Mouse (Mus musculus): Measurements from ENCODE around the gene Rps11. TPM values are rescaled to one million over a fixed set of nuclear protein-coding genes. Genes with fewer than 3 reads are reported as not detected.

Gene Rps11
- polyA plus RNA-seq, 1 experiment from 2014 or later = 646 TPM

DNA sequence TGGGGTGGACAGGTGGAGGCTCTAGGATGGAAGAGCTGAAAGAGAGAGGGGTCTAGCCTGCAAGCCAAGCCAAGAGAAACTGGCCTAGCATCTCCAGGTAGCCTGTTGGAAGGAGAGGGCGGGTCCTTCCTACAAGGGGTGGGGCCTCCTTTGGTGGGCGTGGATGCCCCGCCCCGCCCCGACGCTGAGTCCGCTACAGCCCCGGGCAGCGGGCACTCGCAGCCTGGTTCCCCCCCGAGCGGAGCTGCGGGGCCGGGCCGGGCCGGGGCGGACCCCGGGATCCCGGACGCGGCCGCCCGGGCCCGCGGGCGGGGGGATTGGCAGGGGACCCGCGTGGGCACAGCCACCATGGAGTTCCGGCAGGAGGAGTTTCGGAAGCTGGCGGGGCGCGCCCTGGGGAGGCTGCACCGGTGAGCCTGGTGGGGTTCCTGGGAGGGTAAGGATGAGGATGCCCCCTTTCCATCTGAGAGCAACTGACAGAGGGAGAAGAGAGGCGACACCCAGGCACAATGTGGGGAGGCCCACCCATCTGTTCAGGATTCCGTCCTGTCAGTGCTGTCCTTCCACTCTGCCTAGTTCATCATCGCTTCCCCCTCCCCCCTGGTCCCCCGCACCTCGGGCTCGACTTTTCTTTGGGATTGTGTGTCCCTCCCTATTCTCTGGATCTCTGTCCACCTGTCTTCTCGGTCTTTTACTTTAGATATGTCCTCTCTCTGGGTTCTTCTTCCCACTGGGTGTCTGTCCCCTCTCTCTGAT is 39.7 kb upstream of the Rps11 start, which contains the start of gene Slc17a7:
Slc17a7 (plus strand) TSS at position 215 of the 756 bp plus-strand sequence.
- Histone ChIP-seq H3K4me1 (ENCODE audit: control insufficient read depth, low read depth, low read length) (peaks cover 14% of the 10 kb centered on the region), H3K9ac (ENCODE audit: low read depth, low read length) (peak within 1 kb of the TSS; percentile 12; the same call in 1 of the 2 replicates), H3K4me2 (ENCODE audit: low read depth, low read length) (peak within 1 kb of the TSS; percentile 68), H3K27me3 (ENCODE audit: control insufficient read depth, insufficient read depth, low read depth, low read length) (peaks cover 67% of the 10 kb centered on the region), H3K36me3 (ENCODE audit: control insufficient read depth, insufficient read depth) (no peaks in the 10 kb centered on the region), H3K9me3 (replicated peaks; ENCODE audit: control insufficient read depth, low read length) (no peaks in the 10 kb centered on the region), H3K4me3 (ENCODE audit: low read depth, low read length) (peak within 1 kb of the TSS; percentile 49), H3K27ac (ENCODE audit: low read length) (no peak within 1 kb of the TSS)
- WGBS (ENCODE audit: insufficient replicate concordance) = 2% methylated on average over 40 of the region's 41 CpGs
- 0 out of 2 replicates have a peak, but pooled peaks have one; percentile 41 for ATAC-seq (ENCODE audit: low read depth)

DNA sequence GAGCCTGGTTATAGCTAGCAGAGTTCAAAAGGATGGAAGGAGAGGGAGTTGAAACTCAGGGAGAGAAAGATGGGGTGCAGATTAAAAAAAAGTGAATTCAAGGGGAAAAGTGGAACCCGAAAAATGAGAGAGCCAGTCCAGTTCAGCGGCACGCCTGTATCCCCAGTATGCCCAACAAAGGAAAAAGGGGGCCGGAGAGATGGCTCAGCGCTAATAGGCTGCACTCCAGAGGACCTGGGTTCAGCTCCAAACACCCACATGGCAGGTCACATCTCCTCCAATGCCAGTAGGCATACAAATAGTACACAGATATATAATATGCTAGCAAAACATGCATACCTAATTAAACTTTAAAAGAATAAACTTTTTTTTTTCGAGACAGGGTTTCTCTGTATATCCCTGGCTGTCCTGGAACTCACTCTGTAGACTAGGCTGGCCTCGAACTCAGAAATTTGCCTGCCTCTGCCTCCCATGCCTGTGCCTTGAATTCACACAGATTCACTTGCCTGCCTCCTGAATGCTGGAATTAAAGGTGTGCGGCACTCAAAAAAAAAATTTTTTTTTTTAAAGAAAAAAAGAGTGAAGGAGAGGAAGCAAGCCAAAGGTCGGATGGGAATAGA is 38.9 kb upstream of the Rps11 start:
- H3K4me2 ChIP-seq (ENCODE audit: low read depth, low read length) = peak overlapping the region; percentile 68; the same call in 1 of the 2 replicates
- no peak for ATAC-seq (ENCODE audit: low read depth)
- H3K27ac ChIP-seq (ENCODE audit: low read length) = no peak overlapping the region
- no peaks in the 10 kb centered on the region for H3K9me3 ChIP-seq (replicated peaks; ENCODE audit: control insufficient read depth, low read length)
- H3K9ac ChIP-seq (ENCODE audit: low read depth, low read length) = no peak overlapping the region
- peaks cover 14% of the 10 kb centered on the region for H3K4me1 ChIP-seq (ENCODE audit: control insufficient read depth, low read depth, low read length)
- no peak overlapping the region for H3K4me3 ChIP-seq (ENCODE audit: low read depth, low read length)
- 51% methylated on average over 9 of the region's 9 CpGs for WGBS (ENCODE audit: insufficient replicate concordance)
- peaks cover 59% of the 10 kb centered on the region for H3K27me3 ChIP-seq (ENCODE audit: control insufficient read depth, insufficient read depth, low read depth, low read length)
- H3K36me3 ChIP-seq (ENCODE audit: control insufficient read depth, insufficient read depth) = no peaks in the 10 kb centered on the region

DNA sequence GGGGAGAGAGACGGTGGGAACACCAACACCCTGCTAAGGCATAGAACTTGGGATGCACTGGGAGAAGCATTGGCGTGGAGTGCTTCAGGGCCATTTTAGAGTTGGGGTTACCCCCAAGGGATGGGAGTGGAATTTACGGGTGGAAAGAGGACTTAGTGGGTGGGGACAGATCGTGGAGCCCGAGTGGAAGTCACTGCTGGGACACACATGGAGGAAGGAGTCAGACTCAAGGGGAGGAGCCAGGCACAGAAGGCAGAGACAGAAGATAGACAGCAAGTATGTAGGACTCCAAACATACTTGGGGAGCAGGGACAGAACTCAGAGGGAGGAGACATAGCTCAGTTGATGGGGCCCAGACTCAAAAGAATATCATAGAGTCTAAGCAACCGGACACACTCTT is 38.3 kb upstream of the Rps11 start:
- H3K9ac ChIP-seq (ENCODE audit: low read depth, low read length) = no peak overlapping the region
- H3K27me3 ChIP-seq (ENCODE audit: control insufficient read depth, insufficient read depth, low read depth, low read length) = peaks cover 54% of the 10 kb centered on the region
- no peak for ATAC-seq (ENCODE audit: low read depth)
- no peaks in the 10 kb centered on the region for H3K36me3 ChIP-seq (ENCODE audit: control insufficient read depth, insufficient read depth)
- H3K4me1 ChIP-seq (ENCODE audit: control insufficient read depth, low read depth, low read length) = peaks cover 14% of the 10 kb centered on the region
- H3K27ac ChIP-seq (ENCODE audit: low read length) = no peak overlapping the region
- no peaks in the 10 kb centered on the region for H3K9me3 ChIP-seq (replicated peaks; ENCODE audit: control insufficient read depth, low read length)
- 24% methylated on average over 6 of the region's 6 CpGs for WGBS (ENCODE audit: insufficient replicate concordance)
- H3K4me3 ChIP-seq (ENCODE audit: low read depth, low read length) = no peak overlapping the region
- H3K4me2 ChIP-seq (ENCODE audit: low read depth, low read length) = peak overlapping the region; percentile 69

DNA sequence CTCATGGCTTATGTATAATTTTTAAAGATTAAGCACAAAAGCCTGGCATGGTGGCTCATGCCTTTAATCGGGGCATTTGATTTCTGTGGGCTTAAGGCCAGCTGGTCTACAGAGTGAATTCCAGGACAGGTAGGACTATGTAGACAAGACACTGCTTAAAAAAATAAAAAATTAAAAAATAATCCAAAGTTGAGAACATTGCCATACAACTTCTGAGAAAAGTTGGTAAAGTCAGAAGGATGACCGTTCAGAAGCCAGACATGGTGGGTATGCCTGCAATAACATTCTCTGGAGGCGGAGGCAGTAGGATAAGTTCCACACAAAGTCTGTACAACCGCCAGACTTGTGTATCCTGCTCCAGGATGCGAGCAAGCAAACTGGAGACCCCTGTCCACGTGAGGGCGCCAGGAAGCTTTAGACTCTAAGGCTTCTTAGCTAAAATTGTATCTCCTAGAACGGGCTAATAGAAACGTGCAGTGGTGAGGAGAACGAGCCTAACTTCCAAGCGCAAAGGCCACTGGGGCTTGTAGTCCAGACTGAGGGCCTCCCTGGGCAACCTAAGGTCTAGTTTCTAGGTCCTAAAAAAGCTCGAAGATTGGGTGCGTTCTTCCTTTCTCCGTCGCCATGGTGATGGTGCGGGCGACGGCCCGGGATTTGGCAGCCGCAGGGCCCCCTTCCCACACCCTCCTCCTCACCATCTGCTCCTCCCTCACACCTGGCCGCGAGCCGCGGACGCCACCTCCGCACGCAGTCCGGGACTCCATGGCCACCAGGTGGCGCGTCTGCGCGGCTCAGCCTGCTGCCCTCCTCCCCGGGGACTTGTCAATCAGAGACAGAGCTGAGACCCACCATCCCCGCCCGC is 37.6 kb upstream of the Rps11 start:
- peak; percentile 74 for ATAC-seq (ENCODE audit: low read depth)
- Histone ChIP-seq H3K4me1 (ENCODE audit: control insufficient read depth, low read depth, low read length) (peaks cover 14% of the 10 kb centered on the region), H3K27me3 (ENCODE audit: control insufficient read depth, insufficient read depth, low read depth, low read length) (peaks cover 47% of the 10 kb centered on the region), H3K9ac (ENCODE audit: low read depth, low read length) (peak overlapping the region; percentile 4; the same call in 1 of the 2 replicates), H3K9me3 (replicated peaks; ENCODE audit: control insufficient read depth, low read length) (no peaks in the 10 kb centered on the region), H3K4me3 (ENCODE audit: low read depth, low read length) (peak overlapping the region; percentile 50), H3K36me3 (ENCODE audit: control insufficient read depth, insufficient read depth) (no peaks in the 10 kb centered on the region), H3K27ac (ENCODE audit: low read length) (no peak overlapping the region), H3K4me2 (ENCODE audit: low read depth, low read length) (peak overlapping the region; percentile 69)
- 4% methylated on average over 35 of the region's 35 CpGs for WGBS (ENCODE audit: insufficient replicate concordance)

DNA sequence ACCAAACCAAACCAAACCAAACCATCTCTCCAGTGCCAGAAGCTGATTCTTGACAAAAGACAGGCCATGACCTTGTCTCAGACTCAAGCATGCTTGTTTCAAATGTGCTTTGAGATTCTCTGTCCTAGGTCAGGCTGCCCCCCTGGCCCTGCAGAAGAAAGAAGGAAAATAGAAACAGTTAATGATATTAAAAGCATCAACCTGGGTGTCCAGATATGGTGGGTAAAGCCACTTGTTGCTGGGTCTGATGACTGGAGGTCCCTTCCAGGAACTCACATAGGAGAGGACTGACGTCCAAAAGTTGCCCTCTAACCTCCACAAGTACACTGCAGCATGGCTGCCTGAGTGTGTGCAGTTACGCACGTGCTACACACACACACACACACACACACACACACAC is 36.6 kb upstream of the Rps11 start:
- no peak overlapping the region for H3K4me2 ChIP-seq (ENCODE audit: low read depth, low read length)
- no peak overlapping the region for H3K9ac ChIP-seq (ENCODE audit: low read depth, low read length)
- WGBS (ENCODE audit: insufficient replicate concordance) = 74% methylated on average over 3 of the region's 3 CpGs
- no peak for ATAC-seq (ENCODE audit: low read depth)
- H3K9me3 ChIP-seq (replicated peaks; ENCODE audit: control insufficient read depth, low read length) = no peaks in the 10 kb centered on the region
- peaks cover 37% of the 10 kb centered on the region for H3K27me3 ChIP-seq (ENCODE audit: control insufficient read depth, insufficient read depth, low read depth, low read length)
- no peak overlapping the region for H3K27ac ChIP-seq (ENCODE audit: low read length)
- H3K4me1 ChIP-seq (ENCODE audit: control insufficient read depth, low read depth, low read length) = peaks cover 14% of the 10 kb centered on the region
- H3K36me3 ChIP-seq (ENCODE audit: control insufficient read depth, insufficient read depth) = no peaks in the 10 kb centered on the region
- H3K4me3 ChIP-seq (ENCODE audit: low read depth, low read length) = no peak overlapping the region

DNA sequence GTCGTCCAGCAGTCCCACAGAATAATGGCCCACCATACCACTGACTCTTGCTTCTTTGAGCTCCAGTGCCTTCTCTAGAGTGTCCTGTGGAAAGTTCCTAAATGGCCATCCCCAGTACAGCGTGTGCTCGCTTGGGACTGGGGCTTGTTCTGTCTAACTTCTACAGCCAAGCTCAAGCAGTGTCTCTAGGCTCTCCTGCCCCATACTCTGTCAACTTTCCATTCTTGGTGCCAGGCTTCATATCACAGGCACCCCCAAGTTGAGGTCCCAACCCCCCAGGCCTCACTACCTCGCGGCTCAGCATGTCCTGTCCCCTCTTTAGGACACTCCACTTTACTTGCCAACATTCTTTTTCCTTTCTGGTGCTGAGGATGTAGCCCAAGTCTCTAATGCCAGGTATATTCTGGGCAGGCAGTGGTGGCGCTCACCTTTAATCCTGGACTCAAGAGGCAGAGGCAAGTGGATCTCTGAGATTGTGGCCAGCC is 36.1 kb upstream of the Rps11 start:
- Histone ChIP-seq H3K9me3 (replicated peaks; ENCODE audit: control insufficient read depth, low read length) (no peaks in the 10 kb centered on the region), H3K4me1 (ENCODE audit: control insufficient read depth, low read depth, low read length) (peaks cover 14% of the 10 kb centered on the region), H3K4me2 (ENCODE audit: low read depth, low read length) (no peak overlapping the region), H3K27ac (ENCODE audit: low read length) (no peak overlapping the region), H3K27me3 (ENCODE audit: control insufficient read depth, insufficient read depth, low read depth, low read length) (peaks cover 32% of the 10 kb centered on the region), H3K36me3 (ENCODE audit: control insufficient read depth, insufficient read depth) (no peaks in the 10 kb centered on the region), H3K4me3 (ENCODE audit: low read depth, low read length) (no peak overlapping the region), H3K9ac (ENCODE audit: low read depth, low read length) (no peak overlapping the region)
- no peak for ATAC-seq (ENCODE audit: low read depth)
- WGBS (ENCODE audit: insufficient replicate concordance) = 76% methylated on average over 6 of the region's 6 CpGs

DNA sequence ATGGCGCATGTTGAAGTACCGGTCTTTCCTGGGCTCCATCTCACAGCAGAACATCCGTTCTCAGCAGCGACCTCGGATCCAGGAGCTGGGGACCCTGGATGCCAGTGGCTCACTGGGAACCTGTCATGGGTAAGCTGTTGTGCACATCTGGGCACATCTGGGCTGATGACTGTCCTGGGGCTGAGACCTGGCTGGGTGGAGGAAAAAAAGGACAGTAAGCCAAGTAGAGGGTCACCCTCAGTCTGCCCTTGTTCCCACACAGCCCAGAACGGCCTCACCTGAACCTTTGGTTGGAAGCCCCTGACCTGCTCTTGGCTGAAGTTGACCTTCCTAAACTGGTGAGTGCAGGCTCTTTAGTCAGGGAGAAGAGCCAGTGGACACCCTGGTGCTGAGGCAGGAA is 34.8 kb upstream of the Rps11 start:
- Histone ChIP-seq H3K4me2 (ENCODE audit: low read depth, low read length) (no peak overlapping the region), H3K9me3 (replicated peaks; ENCODE audit: control insufficient read depth, low read length) (no peaks in the 10 kb centered on the region), H3K36me3 (ENCODE audit: control insufficient read depth, insufficient read depth) (no peaks in the 10 kb centered on the region), H3K4me1 (ENCODE audit: control insufficient read depth, low read depth, low read length) (peaks cover 20% of the 10 kb centered on the region), H3K9ac (ENCODE audit: low read depth, low read length) (no peak overlapping the region), H3K4me3 (ENCODE audit: low read depth, low read length) (no peak overlapping the region), H3K27ac (ENCODE audit: low read length) (no peak overlapping the region), H3K27me3 (ENCODE audit: control insufficient read depth, insufficient read depth, low read depth, low read length) (peaks cover 18% of the 10 kb centered on the region)
- 81% methylated on average over 6 of the region's 6 CpGs for WGBS (ENCODE audit: insufficient replicate concordance)
- ATAC-seq (ENCODE audit: low read depth) = no peak

DNA sequence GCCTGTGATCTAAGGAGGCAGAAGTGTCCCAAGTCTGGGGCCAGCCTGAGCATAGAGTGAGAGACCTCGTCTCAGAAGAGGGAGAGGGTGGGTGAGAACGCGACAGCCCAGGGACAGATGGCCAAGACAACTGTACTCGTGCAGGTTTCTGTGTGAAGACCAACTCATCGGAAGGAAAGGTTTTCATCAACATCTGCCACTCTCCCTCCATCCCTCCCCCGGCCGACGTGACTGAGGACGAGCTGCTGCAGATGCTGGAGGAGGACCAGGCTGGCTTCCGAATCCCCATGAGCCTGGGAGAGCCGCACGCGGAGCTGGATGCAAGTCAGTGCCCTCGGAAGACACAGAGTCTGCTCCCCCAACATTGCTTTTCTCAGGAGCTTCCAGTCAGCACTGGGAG is 33.2 kb upstream of the Rps11 start:
- 81% methylated on average over 14 of the region's 14 CpGs for WGBS (ENCODE audit: insufficient replicate concordance)
- H3K36me3 ChIP-seq (ENCODE audit: control insufficient read depth, insufficient read depth) = no peaks in the 10 kb centered on the region
- no peak overlapping the region for H3K27ac ChIP-seq (ENCODE audit: low read length)
- H3K4me1 ChIP-seq (ENCODE audit: control insufficient read depth, low read depth, low read length) = peaks cover 15% of the 10 kb centered on the region
- no peaks in the 10 kb centered on the region for H3K9me3 ChIP-seq (replicated peaks; ENCODE audit: control insufficient read depth, low read length)
- no peak overlapping the region for H3K9ac ChIP-seq (ENCODE audit: low read depth, low read length)
- no peak overlapping the region for H3K4me2 ChIP-seq (ENCODE audit: low read depth, low read length)
- H3K27me3 ChIP-seq (ENCODE audit: control insufficient read depth, insufficient read depth, low read depth, low read length) = peaks cover 3% of the 10 kb centered on the region; the same call in 1 of the 2 replicates
- ATAC-seq (ENCODE audit: low read depth) = no peak
- no peak overlapping the region for H3K4me3 ChIP-seq (ENCODE audit: low read depth, low read length)
